Mouse (Mus musculus) midbrain, postnatal 0 days (tissue): ENCODE results near the gene Ttll11. TPM values are rescaled to one million over a fixed set of nuclear protein-coding genes. Genes with fewer than 3 reads are reported as not detected.

Experiments used
- ATAC-seq: fragments of 200-750 bp; cut with Nextera tagmentation; 2 replicates; pipeline ENCODE4 v1.8.0; 2017; ENCODE audit warnings: moderate number of reproducible peaks, mild to moderate bottlenecking, moderate TSS enrichment, moderate library complexity; ENCODE audit not compliant: low FRiP score
- DNase-seq: peaks from one replicate; pipeline ENCODE4 v3.0.0-alpha.2; 2015; ENCODE audit warnings: low spot score
- H3K27ac ChIP-seq: fragments of 300-500 bp; sonication (generic); 2 replicates; pipeline ENCODE4 v1.5.1; 2014; ENCODE audit warnings: low read depth, mild to moderate bottlenecking, low read length, mixed read lengths
- H3K27me3 ChIP-seq: fragments of 300-500 bp; sonication (generic); 2 replicates; pipeline ENCODE4 v1.6.1; 2014; ENCODE audit warnings: low read length, control low read depth, mixed read lengths; ENCODE audit not compliant: insufficient read depth
- H3K36me3 ChIP-seq: fragments of 300-500 bp; sonication (generic); 2 replicates; pipeline ENCODE4 v1.6.1; 2014; ENCODE audit warnings: low read length, control low read depth, mixed read lengths; ENCODE audit not compliant: insufficient read depth
- H3K4me1 ChIP-seq: fragments of 300-500 bp; sonication (generic); 2 replicates; pipeline ENCODE4 v1.6.1; 2014; ENCODE audit warnings: mild to moderate bottlenecking, control low read depth, antibody characterized with exemption, low read length, mixed read lengths; ENCODE audit not compliant: insufficient read depth
- H3K4me2 ChIP-seq: fragments of 300-500 bp; sonication (generic); 2 replicates; pipeline ENCODE4 v1.6.1; 2014; ENCODE audit warnings: low read depth, mild to moderate bottlenecking, low read length, mixed read lengths; ENCODE audit not compliant: poor library complexity, severe bottlenecking
- H3K4me3 ChIP-seq: fragments of 300-500 bp; sonication (generic); 2 replicates; pipeline ENCODE4 v1.5.1; 2014; ENCODE audit warnings: low read depth, mild to moderate bottlenecking, low read length, moderate library complexity
- H3K9ac ChIP-seq: fragments of 300-500 bp; sonication (generic); replicated peaks from 2 replicates; pipeline ENCODE4 v1.6.1; 2014; ENCODE audit warnings: mild to moderate bottlenecking, low read length, moderate library complexity, mixed read lengths; ENCODE audit not compliant: poor library complexity, severe bottlenecking
- H3K9me3 ChIP-seq: fragments of 300-500 bp; sonication (generic); 2 replicates; pipeline ENCODE4 v1.6.1; 2016; ENCODE audit warnings: low read length, control low read depth
- CTCF ChIP-seq: IDR thresholded peaks from 2 replicates; pipeline ENCODE4 v1.5.1; 2016; ENCODE audit warnings: antibody characterized with exemption, mild to moderate bottlenecking
- WGBS: fragments of 180-500 bp; shearing (Covaris S2); extraction: QIAGEN DNeasy Blood & Tissue Kit; methylation state at CpG from one replicate; pipeline ENCODE4 v1.1.7; 2014; 5-methylcytosine and 5-hydroxymethylcytosine counted together
- polyA plus RNA-seq: library from polyadenylated mRNA; unstranded; fragments of >200 nt; fragmentation: Nextera tagmentation; extraction: Ambion mirVana; gene quantifications from 2 replicates; pipeline ENCODE4 v1.2.1, GENCODE M21; 2015
- total RNA-seq: library from RNA; depleted of rRNA; stranded (reverse); fragments of >200 nt; gene quantifications from 2 replicates; pipeline ENCODE4 v1.2.3, GENCODE M21; 2014

Gene Ttll11
- total and polyA plus RNA-seq, 2 experiments from 2014 or later, result 7.8 to 15.8 TPM

DNA sequence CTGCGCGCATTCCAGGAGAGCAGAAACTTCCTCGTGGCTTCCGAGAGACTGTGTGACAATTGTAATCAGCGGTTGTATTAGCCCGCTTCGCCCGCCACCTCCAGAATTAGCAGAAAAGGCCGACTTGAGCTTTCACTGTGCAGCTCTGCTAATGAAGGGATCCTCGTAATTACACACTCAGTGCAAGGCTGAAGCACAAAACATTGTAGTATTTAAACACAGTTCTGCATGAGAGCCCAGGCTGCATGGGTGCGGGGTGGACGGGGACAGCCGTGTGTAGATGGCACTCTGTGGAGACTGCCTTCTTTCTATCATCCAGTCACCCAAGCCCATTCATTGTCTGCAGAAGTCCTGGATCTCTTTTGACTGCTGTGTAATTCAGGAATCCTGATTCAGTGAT, 173.8 kb downstream of the Ttll11 start:
- TF ChIP-seq CTCF, result no peak
- H3K9ac ChIP-seq, result no peak overlapping the region
- H3K4me2 ChIP-seq, result no peak overlapping the region
- no peaks in the 10 kb centered on the region for H3K27me3 ChIP-seq
- DNase-seq (no peak), ATAC-seq (no peak)
- no peaks in the 10 kb centered on the region for H3K9me3 ChIP-seq
- H3K36me3 ChIP-seq, result no peaks in the 10 kb centered on the region
- H3K4me3 ChIP-seq, result no peak overlapping the region
- no peaks in the 10 kb centered on the region for H3K4me1 ChIP-seq
- H3K27ac ChIP-seq, result no peak overlapping the region
- 63% methylated on average over 13 of the region's 13 CpGs for WGBS

DNA sequence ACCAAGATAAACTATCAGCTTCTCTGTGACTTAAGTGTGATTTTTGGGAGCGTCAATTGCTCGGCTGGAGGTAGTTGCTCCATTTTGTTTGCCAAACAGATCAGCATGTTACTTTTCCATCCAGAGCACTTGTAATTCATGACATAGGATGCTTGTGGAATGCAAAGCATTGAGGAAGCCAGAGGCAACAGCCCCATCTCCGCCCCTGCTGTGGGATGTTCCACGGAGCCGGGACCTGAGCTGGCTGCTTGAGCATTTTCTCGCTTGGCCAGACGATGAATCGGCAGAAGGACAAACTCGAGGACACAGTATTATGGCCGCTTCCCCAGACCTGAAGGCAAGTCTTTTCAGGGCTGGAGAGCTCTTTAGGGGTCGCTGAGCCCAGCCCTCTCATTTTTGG, 176.6 kb downstream of the Ttll11 start:
- DNase-seq (no peak), ATAC-seq (no peak)
- WGBS, result 75% methylated on average over 11 of the region's 11 CpGs
- no peak for TF ChIP-seq CTCF
- Histone ChIP-seq H3K27ac (no peak overlapping the region), H3K27me3 (no peaks in the 10 kb centered on the region), H3K9me3 (no peaks in the 10 kb centered on the region), H3K9ac (no peak overlapping the region), H3K4me3 (no peak overlapping the region), H3K36me3 (no peaks in the 10 kb centered on the region), H3K4me1 (no peaks in the 10 kb centered on the region), H3K4me2 (no peak overlapping the region)

DNA sequence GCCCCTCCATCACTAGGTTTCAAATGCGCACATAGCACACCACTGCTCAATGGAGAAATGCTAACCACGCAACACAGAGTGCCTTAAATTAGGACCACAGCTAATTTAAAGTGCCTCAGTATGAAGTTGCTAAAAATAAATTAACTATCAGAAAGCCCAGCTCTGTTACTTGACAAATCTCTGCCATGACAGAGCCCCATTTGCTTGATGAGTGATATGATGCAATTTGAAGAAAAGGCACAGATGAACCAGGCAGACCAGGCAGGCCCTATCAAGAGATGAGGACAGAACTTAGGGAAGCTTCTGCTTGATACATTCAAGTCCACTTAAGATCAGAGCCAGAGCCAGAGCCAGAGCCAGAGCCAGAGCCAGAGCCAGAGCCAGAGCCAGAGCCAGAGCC, 178.0 kb downstream of the Ttll11 start:
- no peaks in the 10 kb centered on the region for H3K27me3 ChIP-seq
- no peaks in the 10 kb centered on the region for H3K36me3 ChIP-seq
- DNase-seq, result no peak
- no peaks in the 10 kb centered on the region for H3K4me1 ChIP-seq
- no peak overlapping the region for H3K4me3 ChIP-seq
- no peak overlapping the region for H3K27ac ChIP-seq
- no peak overlapping the region for H3K9ac ChIP-seq
- H3K9me3 ChIP-seq, result no peaks in the 10 kb centered on the region
- WGBS, result 91% methylated on average over 2 of the region's 2 CpGs
- no peak for TF ChIP-seq CTCF
- H3K4me2 ChIP-seq, result no peak overlapping the region
- ATAC-seq, result no peak

GRCm38 (mm10) chr2:35799073-35799472, 180.6 kb downstream of the Ttll11 start:
- H3K4me3 ChIP-seq, result no peak overlapping the region
- no peaks in the 10 kb centered on the region for H3K36me3 ChIP-seq
- H3K4me2 ChIP-seq, result no peak overlapping the region
- WGBS, result 75% methylated on average over 6 of the region's 6 CpGs
- no peaks in the 10 kb centered on the region for H3K27me3 ChIP-seq
- ATAC-seq, result no peak
- no peaks in the 10 kb centered on the region for H3K4me1 ChIP-seq
- H3K9me3 ChIP-seq, result no peaks in the 10 kb centered on the region
- no peak for DNase-seq
- no peak for TF ChIP-seq CTCF
- no peak overlapping the region for H3K9ac ChIP-seq
- no peak overlapping the region for H3K27ac ChIP-seq

GRCm38 (mm10) chr2:35797998-35798397, 181.7 kb downstream of the Ttll11 start:
- WGBS, result 83% methylated on average over 8 of the region's 8 CpGs
- no peaks in the 10 kb centered on the region for H3K4me1 ChIP-seq

GRCm38 (mm10) chr2:35789362-35790326, 190.1 kb downstream of the Ttll11 start:
- DNase-seq (no peak), ATAC-seq (no peak)
- H3K4me3 ChIP-seq, result no peak overlapping the region
- peaks cover 6% of the 10 kb centered on the region; the same call in 1 of the 2 replicates for H3K4me1 ChIP-seq
- TF ChIP-seq CTCF, result no peak
- 68% methylated on average over 27 of the region's 27 CpGs for WGBS
- H3K9ac ChIP-seq, result no peak overlapping the region
- H3K27ac ChIP-seq, result no peak overlapping the region
- no peak overlapping the region for H3K4me2 ChIP-seq
- no peaks in the 10 kb centered on the region for H3K9me3 ChIP-seq
- H3K36me3 ChIP-seq, result no peaks in the 10 kb centered on the region
- H3K27me3 ChIP-seq, result no peaks in the 10 kb centered on the region

More at GRCm38 (mm10) chr2:35797998-35798397, 181.7 kb downstream of the Ttll11 start:
- Histone ChIP-seq H3K4me3 (no peak overlapping the region), H3K27ac (no peak overlapping the region), H3K9ac (no peak overlapping the region), H3K36me3 (no peaks in the 10 kb centered on the region), H3K4me2 (no peak overlapping the region), H3K9me3 (no peaks in the 10 kb centered on the region), H3K27me3 (no peaks in the 10 kb centered on the region)
- TF ChIP-seq CTCF, result no peak
- ATAC-seq (no peak), DNase-seq (no peak)
